Mouse (Mus musculus): ENCODE measurements around the gene Nup98. TPM values are rescaled to one million over a fixed set of nuclear protein-coding genes. Genes with fewer than 3 reads are reported as not detected.

Gene Nup98
- 45.5 and 49.7 TPM in 2 replicates for polyA plus RNA-seq (2016; fragmentation: Nextera tagmentation; extraction: Ambion mirVana)

DNA sequence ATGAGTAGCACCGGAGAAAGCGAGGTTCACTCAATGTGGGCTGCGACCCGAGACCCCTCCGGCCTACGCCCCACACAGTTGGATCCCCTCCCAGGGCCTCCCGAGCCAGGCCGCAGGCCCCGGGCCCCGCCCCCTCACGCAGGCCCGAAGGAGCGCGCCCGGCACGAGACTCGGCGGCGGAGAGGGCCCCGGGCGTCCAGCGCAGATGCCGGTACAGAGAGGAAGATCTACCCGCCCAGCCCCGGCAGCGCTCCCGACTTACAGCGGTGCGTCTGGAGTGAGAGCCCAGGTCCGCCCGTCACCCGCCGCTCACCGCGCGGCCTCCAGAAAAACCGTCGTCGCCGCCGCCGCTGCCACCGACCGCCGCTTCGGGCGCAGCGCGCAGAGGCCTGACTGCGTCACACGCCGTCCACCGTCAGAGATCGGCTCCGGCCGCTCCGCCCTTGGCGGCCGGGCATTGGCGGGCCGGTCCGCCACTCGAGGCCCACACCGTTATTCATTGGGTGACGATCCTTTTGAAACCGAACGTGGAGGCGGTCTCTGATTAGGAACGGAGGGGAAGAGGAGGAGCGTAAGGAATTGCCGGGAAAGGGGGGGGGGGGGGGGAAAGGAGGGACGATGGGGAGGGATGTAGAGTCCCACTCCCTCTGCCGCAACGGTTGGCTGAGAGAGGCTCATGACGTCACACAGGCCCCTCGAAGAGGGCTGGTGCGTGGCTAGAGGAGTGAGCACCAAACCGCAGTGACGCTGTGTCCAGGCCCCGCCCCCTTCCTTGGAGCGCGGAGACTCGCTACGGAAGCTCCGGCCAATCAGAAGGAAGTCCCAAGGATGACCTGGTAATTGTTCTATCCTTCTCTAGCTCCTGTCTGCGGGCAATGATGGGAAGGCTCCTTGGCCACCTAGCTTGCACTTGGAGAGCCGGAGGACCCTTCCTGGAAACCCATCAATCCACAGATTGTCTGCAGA lies at the start of gene Nup98, which contains the start of gene Pgap2:
Gene Nup98, minus strand, starts transcription at position 421 of the 966 bp plus-strand sequence.
Gene Pgap2, plus strand, starts transcription at position 453 of the 966 bp plus-strand sequence.
- Histone ChIP-seq H3K9me3 (replicated peaks) (no peaks in the 10 kb centered on the region), H3K4me1 (peaks cover 5% of the 10 kb centered on the region), H3K4me3 (peak within 1 kb of the TSS; percentile 95), H3K27me3 (ENCODE audit: low read depth, poor library complexity, severe bottlenecking) (no peaks in the 10 kb centered on the region), H3K27ac (peak within 1 kb of the TSS; percentile 97), H3K36me3 (no peaks in the 10 kb centered on the region)
- WGBS, result 0% methylated on average over 87 of the region's 87 CpGs
- DNase-seq (ENCODE audit: low spot score), result peak; percentile 99

DNA sequence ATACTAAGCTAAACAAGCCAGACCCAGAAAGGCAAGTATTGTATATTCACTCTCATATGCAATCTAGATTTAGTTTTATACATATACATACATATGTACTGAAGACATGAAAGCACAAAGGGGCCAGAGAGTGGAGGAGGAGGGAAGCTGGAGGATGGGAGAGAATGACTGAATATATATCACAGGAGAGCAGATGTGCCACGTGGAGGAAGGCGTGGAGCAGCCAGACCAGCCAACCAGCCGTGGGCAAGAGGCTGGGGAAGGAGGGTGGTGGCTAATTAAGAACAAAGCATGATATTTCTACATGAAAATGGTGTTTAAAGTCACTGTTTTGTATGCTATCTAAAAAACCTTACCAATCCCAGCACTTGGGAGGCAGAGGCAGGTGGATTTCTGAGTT lies 48.8 kb upstream of the Nup98 start:
- Histone ChIP-seq H3K27me3 (ENCODE audit: low read depth, poor library complexity, severe bottlenecking) (no peaks in the 10 kb centered on the region), H3K27ac (no peak overlapping the region), H3K4me1 (no peaks in the 10 kb centered on the region), H3K4me3 (no peak overlapping the region), H3K9me3 (replicated peaks) (no peaks in the 10 kb centered on the region), H3K36me3 (no peaks in the 10 kb centered on the region)
- 76% methylated on average over 3 of the region's 3 CpGs for WGBS
- DNase-seq (ENCODE audit: low spot score), result no peak

- Histone ChIP-seq H3K9me3 (replicated peaks) (no peaks in the 10 kb centered on the region), H3K4me1 (no peaks in the 10 kb centered on the region), H3K27me3 (ENCODE audit: low read depth, poor library complexity, severe bottlenecking) (no peaks in the 10 kb centered on the region), H3K36me3 (no peaks in the 10 kb centered on the region), H3K4me3 (no peak overlapping the region), H3K27ac (no peak overlapping the region)
- 21% methylated on average over 4 of the region's 4 CpGs for whole genome bisulfite sequencing
- DNase-seq (ENCODE audit: low spot score), result peak; percentile 85
These were observed 48.2 kb upstream of the Nup98 start for GRCm38 (mm10) chr7:102258189-102258588.

GRCm38 (mm10) chr7:102256636-102257035 lies 46.7 kb upstream of the Nup98 start:
- Histone ChIP-seq H3K9me3 (replicated peaks) (no peaks in the 10 kb centered on the region), H3K4me3 (no peak overlapping the region), H3K27me3 (ENCODE audit: low read depth, poor library complexity, severe bottlenecking) (no peaks in the 10 kb centered on the region), H3K27ac (no peak overlapping the region), H3K36me3 (no peaks in the 10 kb centered on the region), H3K4me1 (0 out of 2 replicates have a peak, but pooled peaks cover 3% of the 10 kb centered on the region)
- DNase-seq (ENCODE audit: low spot score), result no peak
- WGBS, result 81% methylated on average over 3 of the region's 3 CpGs

- no peaks in the 10 kb centered on the region for H3K9me3 ChIP-seq (replicated peaks)
- H3K27ac ChIP-seq, result no peak within 1 kb of the TSS
- no peak within 1 kb of the TSS for H3K4me3 ChIP-seq
- no peaks in the 10 kb centered on the region for H3K27me3 ChIP-seq (ENCODE audit: low read depth, poor library complexity, severe bottlenecking)
- H3K4me1 ChIP-seq, result peaks cover 6% of the 10 kb centered on the region
- WGBS, result 86% methylated on average over 3 of the region's 3 CpGs
- no peak for DNase-seq (ENCODE audit: low spot score)
- no peaks in the 10 kb centered on the region for H3K36me3 ChIP-seq
These were observed 46.0 kb upstream of the Nup98 start, which contains the start of gene Rhog for GRCm38 (mm10) chr7:102255954-102256353. TSS of gene Rhog (minus strand) at chr7:102256054.

DNA sequence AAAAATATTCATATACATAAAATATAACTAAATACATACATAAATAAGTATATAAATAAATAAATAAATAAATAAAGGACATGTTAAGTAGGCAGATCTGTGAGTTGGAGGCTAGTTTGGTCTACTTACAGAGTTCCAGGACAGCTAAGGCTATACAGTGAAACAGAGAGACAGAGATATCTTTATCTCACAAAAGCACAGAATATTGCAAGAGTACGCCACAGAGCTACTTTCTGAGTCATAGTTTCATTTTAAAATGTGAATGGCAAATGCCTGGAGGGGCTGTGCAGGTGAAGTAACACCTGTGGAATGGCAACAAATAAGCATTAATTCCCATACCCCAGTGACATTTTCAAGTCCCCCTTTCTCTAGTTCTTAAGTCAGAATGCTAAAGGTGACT lies 43.7 kb upstream of the Nup98 start:
- Histone ChIP-seq H3K36me3 (no peaks in the 10 kb centered on the region), H3K4me1 (peaks cover 16% of the 10 kb centered on the region), H3K4me3 (no peak overlapping the region), H3K27me3 (ENCODE audit: low read depth, poor library complexity, severe bottlenecking) (no peaks in the 10 kb centered on the region), H3K27ac (no peak overlapping the region), H3K9me3 (replicated peaks) (no peaks in the 10 kb centered on the region)
- 93% methylated on average over 1 of the region's 1 CpGs for WGBS
- DNase-seq (ENCODE audit: low spot score), result no peak

- no peaks in the 10 kb centered on the region for H3K27me3 ChIP-seq (ENCODE audit: low read depth, poor library complexity, severe bottlenecking)
- H3K4me1 ChIP-seq, result peaks cover 45% of the 10 kb centered on the region
- under 1% methylated on average over 33 of the region's 33 CpGs for WGBS
- H3K9me3 ChIP-seq (replicated peaks), result no peaks in the 10 kb centered on the region
- peak overlapping the region; percentile 98 for H3K27ac ChIP-seq
- peak overlapping the region; percentile 79 for H3K4me3 ChIP-seq
- DNase-seq (ENCODE audit: low spot score), result peak; percentile 91
- no peaks in the 10 kb centered on the region for H3K36me3 ChIP-seq
These were observed 40.7 kb upstream of the Nup98 start for GRCm38 (mm10) chr7:102250631-102251214.

DNA sequence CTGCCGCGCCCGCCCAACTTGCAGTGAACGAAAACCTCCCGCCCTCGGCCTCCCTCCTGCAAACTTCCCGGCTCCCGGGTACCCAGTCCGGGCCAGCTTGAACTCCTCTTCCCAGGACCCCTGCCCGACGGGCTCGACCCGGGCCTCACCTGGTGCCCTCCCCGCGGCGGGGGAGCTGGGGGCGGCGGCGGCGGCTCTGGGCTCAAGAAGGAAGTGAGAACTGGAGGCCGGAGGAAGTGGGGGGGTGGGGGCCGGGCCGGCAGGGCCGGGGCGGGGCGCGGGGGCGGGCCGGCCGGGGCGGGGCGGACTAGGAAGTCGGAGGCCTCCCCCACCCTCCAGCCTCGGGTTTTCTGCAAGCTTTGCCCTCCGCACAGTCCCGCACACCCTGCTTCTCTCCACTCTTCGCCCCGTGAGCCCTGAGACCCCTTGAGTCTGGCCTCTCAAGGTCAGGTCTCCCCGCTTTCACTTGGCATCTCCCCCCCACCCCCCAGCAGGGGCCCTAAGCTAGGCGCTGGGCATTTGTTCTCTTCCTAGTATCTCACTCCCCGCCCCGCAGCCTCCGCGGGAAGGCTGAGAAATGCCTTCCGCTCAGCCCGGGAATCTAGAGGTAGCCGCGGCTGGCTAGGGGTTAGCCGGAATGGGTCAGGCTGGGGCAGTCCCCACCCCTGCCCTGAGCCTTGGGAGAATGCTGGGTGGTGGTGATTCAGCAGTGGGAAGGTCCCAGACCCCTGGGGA lies 40.1 kb upstream of the Nup98 start:
- WGBS, result 1% methylated on average over 42 of the region's 49 CpGs
- H3K4me1 ChIP-seq, result peaks cover 51% of the 10 kb centered on the region
- DNase-seq (ENCODE audit: low spot score), result peak; percentile 86
- H3K27ac ChIP-seq, result peak overlapping the region; percentile 98
- peak overlapping the region; percentile 79 for H3K4me3 ChIP-seq
- no peaks in the 10 kb centered on the region for H3K27me3 ChIP-seq (ENCODE audit: low read depth, poor library complexity, severe bottlenecking)
- no peaks in the 10 kb centered on the region for H3K36me3 ChIP-seq
- no peaks in the 10 kb centered on the region for H3K9me3 ChIP-seq (replicated peaks)

DNA sequence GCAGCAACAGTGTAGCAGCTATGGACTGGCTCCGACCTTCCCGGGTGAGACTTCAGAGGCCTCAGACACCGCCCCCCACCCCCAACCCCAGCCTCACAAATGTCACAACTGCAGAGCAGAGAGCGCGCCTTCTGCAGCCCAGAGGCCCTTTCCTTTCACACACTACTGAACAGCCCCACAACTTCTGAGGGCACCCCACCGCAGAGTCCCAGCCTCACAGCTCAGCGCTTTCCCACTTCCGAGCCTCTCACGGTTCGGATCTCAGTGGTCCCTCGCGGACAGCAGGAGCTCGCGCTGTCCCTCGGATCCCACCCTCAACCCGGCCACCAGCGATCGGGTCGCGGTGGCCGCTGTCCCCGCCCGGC lies 39.5 kb upstream of the Nup98 start:
- Histone ChIP-seq H3K36me3 (peaks cover 2% of the 10 kb centered on the region; the same call in 1 of the 2 replicates), H3K4me1 (peaks cover 55% of the 10 kb centered on the region), H3K27me3 (ENCODE audit: low read depth, poor library complexity, severe bottlenecking) (no peaks in the 10 kb centered on the region), H3K27ac (peak overlapping the region; percentile 98), H3K4me3 (peak overlapping the region; percentile 79), H3K9me3 (replicated peaks) (no peaks in the 10 kb centered on the region)
- DNase-seq (ENCODE audit: low spot score), result no peak
- WGBS, result under 1% methylated on average over 23 of the region's 23 CpGs

DNA sequence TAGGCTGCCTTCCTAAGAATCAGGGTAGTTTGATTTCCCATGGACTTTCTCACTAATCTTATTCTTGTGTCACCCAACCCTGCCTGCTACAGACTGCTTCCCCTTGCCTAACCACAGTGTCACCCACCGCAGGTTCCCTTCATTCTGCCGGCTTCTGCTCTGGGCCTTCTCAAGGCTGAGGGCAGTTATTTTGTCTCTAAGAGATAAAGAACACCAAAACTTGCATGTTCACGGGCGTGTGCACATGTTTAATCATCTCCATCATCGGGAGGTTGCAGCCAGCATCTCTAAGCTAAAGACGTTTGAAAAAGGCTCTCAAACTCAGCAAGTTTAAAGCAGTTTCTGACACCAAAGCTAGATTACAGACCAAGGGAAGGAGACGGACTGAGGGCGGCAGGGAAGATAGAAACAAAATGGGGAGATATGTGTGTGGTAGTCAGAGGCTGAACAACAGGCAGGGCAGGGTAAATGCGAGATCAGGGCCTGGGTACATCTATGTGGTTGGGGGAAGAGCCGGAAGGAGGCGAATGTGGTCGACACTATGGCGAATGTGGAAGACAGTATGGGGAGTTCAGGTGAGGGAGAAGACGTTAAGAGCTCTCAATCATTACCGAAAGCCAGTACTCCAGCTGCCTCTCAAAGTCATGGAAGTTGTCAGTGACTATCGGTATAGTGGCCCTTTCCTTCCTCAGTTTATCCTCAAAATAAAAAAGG lies 38.9 kb upstream of the Nup98 start:
- H3K9me3 ChIP-seq (replicated peaks), result no peaks in the 10 kb centered on the region
- no peak for DNase-seq (ENCODE audit: low spot score)
- H3K36me3 ChIP-seq, result peaks cover 7% of the 10 kb centered on the region
- H3K27me3 ChIP-seq (ENCODE audit: low read depth, poor library complexity, severe bottlenecking), result no peaks in the 10 kb centered on the region
- peak overlapping the region; percentile 98 for H3K27ac ChIP-seq
- WGBS, result 28% methylated on average over 16 of the region's 16 CpGs
- H3K4me3 ChIP-seq, result peak overlapping the region; percentile 79
- H3K4me1 ChIP-seq, result peaks cover 58% of the 10 kb centered on the region

DNA sequence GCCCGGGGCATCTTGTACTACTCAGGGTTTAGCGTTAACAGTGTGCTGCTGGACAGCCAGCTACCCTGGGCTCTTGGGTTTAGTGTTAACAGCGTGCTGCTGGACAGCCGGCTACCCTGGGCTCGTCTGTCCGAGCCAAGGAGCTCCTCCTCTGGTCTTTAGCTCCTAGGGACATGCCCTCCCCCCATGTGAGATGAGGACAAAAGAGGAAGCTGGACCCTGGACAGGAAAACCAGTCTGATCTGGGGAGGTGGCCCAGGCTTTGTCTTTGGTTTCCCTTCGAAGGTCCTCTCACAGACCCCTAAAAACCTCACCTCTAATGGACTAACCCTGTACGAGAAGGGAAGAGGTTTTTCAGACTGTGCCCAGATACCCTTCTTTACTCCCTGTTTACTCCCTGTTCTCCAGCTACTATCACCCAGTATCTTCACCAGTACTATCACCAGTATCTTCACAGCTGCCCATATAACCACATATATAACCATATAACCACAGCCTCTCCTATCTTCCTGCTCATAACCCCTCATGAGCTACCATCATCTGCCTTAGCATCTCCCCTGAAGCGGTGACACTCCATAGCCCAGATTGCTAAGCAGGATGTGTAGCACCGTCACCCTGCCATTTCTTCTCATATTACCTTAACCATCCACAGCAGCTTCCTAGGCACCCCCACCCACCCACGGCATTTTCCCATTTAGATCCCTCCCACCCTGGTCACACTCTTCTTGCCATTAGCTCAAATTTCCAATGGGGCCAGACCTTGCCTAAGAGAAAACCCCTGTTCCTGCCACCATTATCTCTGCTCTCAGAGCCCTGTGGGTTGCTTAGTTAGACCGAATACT lies 37.2 kb upstream of the Nup98 start:
- Histone ChIP-seq H3K36me3 (peaks cover 23% of the 10 kb centered on the region), H3K4me1 (peaks cover 57% of the 10 kb centered on the region), H3K4me3 (0 out of 2 replicates have a peak overlapping the region, but pooled peaks have one; percentile 79), H3K27ac (peak overlapping the region; percentile 51; the same call in 1 of the 2 replicates), H3K9me3 (replicated peaks) (no peaks in the 10 kb centered on the region), H3K27me3 (ENCODE audit: low read depth, poor library complexity, severe bottlenecking) (no peaks in the 10 kb centered on the region)
- WGBS, result 51% methylated on average over 12 of the region's 12 CpGs
- no peak for DNase-seq (ENCODE audit: low spot score)
